Mouse (Mus musculus) hindbrain, embryonic 14.5 days (tissue): ENCODE measurements around the gene Mansc4. TPM values are rescaled to one million over a fixed set of nuclear protein-coding genes. Genes with fewer than 3 reads are reported as not detected.

Experiments
- ATAC-seq: fragments of 200-750 bp; cut with Nextera tagmentation; 2 replicates; pipeline ENCODE4 v1.8.0; 2017; ENCODE audit warnings: moderate number of reproducible peaks, mild to moderate bottlenecking, moderate TSS enrichment, moderate library complexity; ENCODE audit not compliant: low FRiP score
- DNase-seq: peaks from one replicate; pipeline ENCODE4 v3.0.0-alpha.2; 2015; ENCODE audit warnings: low spot score
- H3K27ac ChIP-seq: fragments of 300-500 bp; sonication (generic); 2 replicates; pipeline ENCODE4 v1.5.1; 2014; ENCODE audit warnings: mild to moderate bottlenecking, moderate library complexity
- H3K27me3 ChIP-seq: fragments of 300-500 bp; sonication (generic); 2 replicates; pipeline ENCODE4 v1.6.1; 2014; ENCODE audit warnings: mild to moderate bottlenecking, low read length, mixed read lengths; ENCODE audit not compliant: control insufficient read depth, insufficient read depth
- H3K36me3 ChIP-seq: fragments of 300-500 bp; sonication (generic); replicated peaks from 2 replicates; pipeline ENCODE4 v1.6.1; 2014; ENCODE audit not compliant: control insufficient read depth, insufficient read depth
- H3K4me1 ChIP-seq: fragments of 300-500 bp; sonication (generic); replicated peaks from 2 replicates; pipeline ENCODE4 v1.6.1; 2014; ENCODE audit warnings: antibody characterized with exemption, low read length, mixed read lengths; ENCODE audit not compliant: control insufficient read depth, insufficient read depth
- H3K4me2 ChIP-seq: fragments of 300-500 bp; sonication (generic); replicated peaks from 2 replicates; pipeline ENCODE4 v1.6.1; 2014; ENCODE audit warnings: mild to moderate bottlenecking, moderate library complexity
- H3K4me3 ChIP-seq: fragments of 300-500 bp; sonication (generic); replicated peaks from 2 replicates; pipeline ENCODE4 v1.5.1; 2014; ENCODE audit warnings: mild to moderate bottlenecking, low read length
- H3K9ac ChIP-seq: fragments of 300-500 bp; sonication (generic); 2 replicates; pipeline ENCODE4 v1.6.1; 2014
- H3K9me3 ChIP-seq: fragments of 300-500 bp; sonication (generic); 2 replicates; pipeline ENCODE4 v1.6.1; 2016; ENCODE audit warnings: low read length; ENCODE audit not compliant: control insufficient read depth
- WGBS: fragments of 180-500 bp; shearing (Covaris S2); extraction: QIAGEN DNeasy Blood & Tissue Kit; methylation state at CpG from one replicate; pipeline ENCODE4 v1.1.7; 2014; 5-methylcytosine and 5-hydroxymethylcytosine counted together
- polyA plus RNA-seq: library from polyadenylated mRNA; unstranded; fragments of >200 nt; fragmentation: Nextera tagmentation; extraction: Ambion mirVana; gene quantifications from 2 replicates; pipeline ENCODE4 v1.2.1, GENCODE M21; 2014

The Mansc4 gene
- polyA plus RNA-seq: 0.43 and 1.4 TPM in 2 replicates

DNA sequence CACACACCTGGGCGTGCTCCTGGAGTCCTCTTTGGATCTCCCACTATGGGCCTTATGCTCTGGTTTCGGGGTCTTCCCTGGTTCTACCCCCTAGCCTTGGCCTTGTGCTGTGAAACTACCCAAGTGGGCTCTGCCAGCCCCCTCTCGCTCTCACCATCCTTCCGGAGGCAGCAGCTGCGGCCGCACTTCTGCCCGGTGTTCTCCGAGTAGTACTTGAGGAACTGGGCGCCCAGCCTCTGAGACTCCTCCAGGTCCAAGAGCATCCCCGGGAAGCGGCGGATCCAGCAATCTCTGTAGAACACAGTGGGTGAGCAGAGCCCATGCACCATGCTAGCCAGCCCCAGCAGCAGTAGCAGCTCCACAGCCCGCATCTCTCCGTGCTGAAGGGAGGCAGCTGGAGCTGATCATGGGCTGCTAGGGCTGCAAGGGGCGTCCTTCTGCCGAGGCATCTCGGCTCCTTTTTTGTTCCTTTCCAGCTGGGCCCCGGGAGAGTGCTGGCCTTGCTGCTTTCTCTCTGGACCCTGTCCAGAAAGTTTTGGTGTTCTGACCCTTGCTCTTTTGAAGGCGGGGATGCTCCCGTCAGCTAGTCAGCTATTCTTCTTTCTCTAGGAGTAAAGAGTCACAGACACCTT lies at the start of gene Mansc4:
Mansc4 (minus strand) TSS at position 439 of the 632 bp plus-strand sequence.
- peak; percentile 33 for DNase-seq
- Histone ChIP-seq H3K27me3 (no peaks in the 10 kb centered on the region), H3K36me3 (no peaks in the 10 kb centered on the region), H3K4me2 (peak within 1 kb of the TSS; percentile 57), H3K4me3 (peak within 1 kb of the TSS; percentile 23), H3K9me3 (no peaks in the 10 kb centered on the region), H3K27ac (no peak within 1 kb of the TSS), H3K9ac (peak within 1 kb of the TSS; percentile 45), H3K4me1 (peaks cover 14% of the 10 kb centered on the region)
- 8% methylated on average over 20 of the region's 20 CpGs for WGBS
- peak; percentile 14; the same call in 1 of the 2 replicates for ATAC-seq

GRCm38 (mm10) chr6:147127239-147127638 lies 40.4 kb upstream of the Mansc4 start:
- Histone ChIP-seq H3K9me3 (no peaks in the 10 kb centered on the region), H3K9ac (no peak overlapping the region), H3K27ac (no peak overlapping the region), H3K4me2 (no peak overlapping the region), H3K4me3 (no peak overlapping the region), H3K4me1 (no peaks in the 10 kb centered on the region), H3K36me3 (no peaks in the 10 kb centered on the region), H3K27me3 (no peaks in the 10 kb centered on the region)
- WGBS: 91% methylated on average over 10 of the region's 10 CpGs
- DNase-seq (no peak), ATAC-seq (no peak)

- Histone ChIP-seq H3K27ac (no peak overlapping the region), H3K9me3 (no peaks in the 10 kb centered on the region), H3K4me3 (no peak overlapping the region), H3K4me1 (no peaks in the 10 kb centered on the region), H3K9ac (no peak overlapping the region), H3K27me3 (no peaks in the 10 kb centered on the region), H3K4me2 (no peak overlapping the region), H3K36me3 (no peaks in the 10 kb centered on the region)
- 53% methylated on average over 6 of the region's 6 CpGs for WGBS
- DNase-seq: no peak
- ATAC-seq: no peak
Measured at GRCm38 (mm10) chr6:147121320-147121719, 34.5 kb upstream of the Mansc4 start.

DNA sequence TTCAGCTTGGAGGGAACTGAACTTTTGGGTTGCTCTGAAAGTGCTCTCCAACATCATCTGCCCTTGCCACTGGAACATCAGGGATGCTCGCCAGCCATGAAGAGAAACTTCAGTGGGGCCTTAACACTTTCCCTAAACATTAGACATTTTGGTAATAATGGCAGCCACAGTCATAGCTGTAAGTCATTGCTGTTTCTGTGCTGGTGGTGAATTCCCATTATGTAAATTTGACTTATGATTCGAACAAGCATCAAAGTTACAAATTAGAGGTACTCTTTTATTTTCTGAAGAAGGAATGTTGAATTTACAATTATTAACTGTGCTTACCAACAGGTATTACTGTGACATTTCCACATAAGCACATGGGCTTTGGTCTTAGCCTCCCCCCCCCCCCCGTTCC lies 31.4 kb upstream of the Mansc4 start:
- Histone ChIP-seq H3K9me3 (no peaks in the 10 kb centered on the region), H3K4me1 (no peaks in the 10 kb centered on the region), H3K9ac (no peak overlapping the region), H3K4me2 (no peak overlapping the region), H3K27ac (no peak overlapping the region), H3K27me3 (no peaks in the 10 kb centered on the region), H3K36me3 (no peaks in the 10 kb centered on the region), H3K4me3 (no peak overlapping the region)
- WGBS: 93% methylated on average over 3 of the region's 3 CpGs
- ATAC-seq (no peak), DNase-seq (no peak)

DNA sequence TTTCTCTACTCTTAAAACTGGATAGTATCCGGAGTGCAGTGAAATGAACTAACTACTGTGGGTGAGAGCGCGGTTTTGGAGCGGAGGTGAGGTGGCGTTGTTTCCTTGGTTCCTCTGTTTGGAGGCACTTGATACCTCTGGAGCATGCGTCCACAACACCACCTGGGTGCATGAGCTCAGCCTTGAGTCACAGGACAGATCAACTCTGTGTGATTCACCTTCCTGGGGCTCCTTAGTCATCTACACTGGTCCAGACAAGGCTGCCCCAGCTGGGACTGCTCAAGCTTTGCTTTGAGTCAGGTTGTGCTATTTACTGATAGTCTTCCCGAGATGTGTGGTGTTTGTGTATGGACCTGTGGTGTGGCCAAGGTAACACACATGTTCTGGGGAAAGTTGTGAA lies 30.9 kb upstream of the Mansc4 start:
- H3K9ac ChIP-seq: no peak overlapping the region
- no peak for ATAC-seq
- no peaks in the 10 kb centered on the region for H3K27me3 ChIP-seq
- H3K9me3 ChIP-seq: no peaks in the 10 kb centered on the region
- no peak overlapping the region for H3K27ac ChIP-seq
- H3K36me3 ChIP-seq: no peaks in the 10 kb centered on the region; the same call in 1 of the 2 replicates
- DNase-seq: no peak
- 94% methylated on average over 7 of the region's 7 CpGs for WGBS
- H3K4me2 ChIP-seq: no peak overlapping the region
- H3K4me1 ChIP-seq: no peaks in the 10 kb centered on the region
- H3K4me3 ChIP-seq: no peak overlapping the region

GRCm38 (mm10) chr6:147116579-147116978 lies 29.7 kb upstream of the Mansc4 start:
- Histone ChIP-seq H3K4me1 (no peaks in the 10 kb centered on the region), H3K9ac (no peak overlapping the region), H3K9me3 (no peaks in the 10 kb centered on the region), H3K36me3 (peaks cover 6% of the 10 kb centered on the region; the same call in 1 of the 2 replicates), H3K27ac (no peak overlapping the region), H3K4me3 (no peak overlapping the region), H3K4me2 (no peak overlapping the region), H3K27me3 (no peaks in the 10 kb centered on the region)
- peak; percentile 53 for ATAC-seq
- DNase-seq: peak; percentile 92
- 15% methylated on average over 10 of the region's 10 CpGs for WGBS

- DNase-seq: no peak
- H3K27ac ChIP-seq: no peak overlapping the region
- no peak overlapping the region for H3K4me3 ChIP-seq
- H3K9me3 ChIP-seq: no peaks in the 10 kb centered on the region
- no peak overlapping the region for H3K4me2 ChIP-seq
- ATAC-seq: no peak
- WGBS: 89% methylated on average over 7 of the region's 7 CpGs
- H3K36me3 ChIP-seq: peaks cover 45% of the 10 kb centered on the region
- no peaks in the 10 kb centered on the region for H3K27me3 ChIP-seq
- no peaks in the 10 kb centered on the region for H3K4me1 ChIP-seq
- no peak overlapping the region for H3K9ac ChIP-seq
Measured at GRCm38 (mm10) chr6:147109283-147109682, 22.5 kb upstream of the Mansc4 start.

GRCm38 (mm10) chr6:147106716-147107115 lies 19.9 kb upstream of the Mansc4 start:
- no peak overlapping the region for H3K4me2 ChIP-seq
- peaks cover 46% of the 10 kb centered on the region for H3K36me3 ChIP-seq
- no peak overlapping the region for H3K27ac ChIP-seq
- WGBS: 97% methylated on average over 6 of the region's 6 CpGs
- H3K4me1 ChIP-seq: no peaks in the 10 kb centered on the region
- no peaks in the 10 kb centered on the region for H3K27me3 ChIP-seq
- no peaks in the 10 kb centered on the region for H3K9me3 ChIP-seq
- H3K9ac ChIP-seq: no peak overlapping the region
- no peak overlapping the region for H3K4me3 ChIP-seq
- DNase-seq (no peak), ATAC-seq (no peak)

GRCm38 (mm10) chr6:147105529-147105928 lies 18.7 kb upstream of the Mansc4 start:
- no peak for DNase-seq
- no peak for ATAC-seq
- Histone ChIP-seq H3K4me3 (no peak overlapping the region), H3K9me3 (no peaks in the 10 kb centered on the region), H3K36me3 (peaks cover 42% of the 10 kb centered on the region), H3K4me1 (no peaks in the 10 kb centered on the region), H3K27ac (no peak overlapping the region), H3K9ac (no peak overlapping the region), H3K4me2 (no peak overlapping the region), H3K27me3 (no peaks in the 10 kb centered on the region)
- WGBS: 96% methylated on average over 1 of the region's 1 CpGs

GRCm38 (mm10) chr6:147102293-147102692 lies 15.5 kb upstream of the Mansc4 start:
- Histone ChIP-seq H3K9me3 (no peaks in the 10 kb centered on the region), H3K4me3 (no peak overlapping the region), H3K36me3 (peaks cover 14% of the 10 kb centered on the region), H3K27ac (no peak overlapping the region), H3K27me3 (no peaks in the 10 kb centered on the region), H3K4me1 (no peaks in the 10 kb centered on the region), H3K4me2 (no peak overlapping the region), H3K9ac (no peak overlapping the region)
- DNase-seq: no peak
- 94% methylated on average over 3 of the region's 3 CpGs for WGBS
- no peak for ATAC-seq
